Mouse (Mus musculus) liver, adult 2 months (tissue): ENCODE measurements at regions not wholly inside any gene's neighbourhood (a gene's known extent, or its start where the extent isn't known, plus 50 kb on each side); places are given as distances from the start of the nearest gene placed in this dataset.
"Not testable (repeated sequence)": the region's sequence is repeated elsewhere in the genome, so short reads cannot be mapped to it uniquely, and the experiment has no call there.

ENCODE experiments used
- CTCF ChIP-seq: fragments of 200-500 bp; IDR thresholded peaks from 2 replicates; pipeline ENCODE4 v1.5.1; 2011; ENCODE audit warnings: low read depth, low read length, control low read depth
- POLR2A ChIP-seq: fragments of 200-500 bp; IDR thresholded peaks from 2 replicates; pipeline ENCODE4 v1.6.1; 2011; ENCODE audit warnings: low read length, control low read depth; ENCODE audit not compliant: insufficient read depth; ENCODE audit errors: extremely low read depth

GRCm38 (mm10) chr11:40454994-40455393, 240.0 kb downstream of the Mat2b start:
- TF ChIP-seq CTCF, POLR2A: not testable (repeated sequence)
